Mouse (Mus musculus) ovary, adult 10 weeks (tissue): Measurements from ENCODE around the gene Zfp277. TPM values are rescaled to one million over a fixed set of nuclear protein-coding genes. Genes with fewer than 3 reads are reported as not detected.

Source experiments
- polyA plus RNA-seq: library from polyadenylated mRNA; stranded (reverse); fragments of 350-450 nt; fragmentation: Illumina TruSeq; extraction: RNeasy Lipid Tissue Mini Kit (QIAGEN cat#74804); gene quantifications from one replicate; pipeline ENCODE4 v1.2.3, GENCODE M21; 2014

The Zfp277 gene
- 219 TPM for polyA plus RNA-seq

DNA sequence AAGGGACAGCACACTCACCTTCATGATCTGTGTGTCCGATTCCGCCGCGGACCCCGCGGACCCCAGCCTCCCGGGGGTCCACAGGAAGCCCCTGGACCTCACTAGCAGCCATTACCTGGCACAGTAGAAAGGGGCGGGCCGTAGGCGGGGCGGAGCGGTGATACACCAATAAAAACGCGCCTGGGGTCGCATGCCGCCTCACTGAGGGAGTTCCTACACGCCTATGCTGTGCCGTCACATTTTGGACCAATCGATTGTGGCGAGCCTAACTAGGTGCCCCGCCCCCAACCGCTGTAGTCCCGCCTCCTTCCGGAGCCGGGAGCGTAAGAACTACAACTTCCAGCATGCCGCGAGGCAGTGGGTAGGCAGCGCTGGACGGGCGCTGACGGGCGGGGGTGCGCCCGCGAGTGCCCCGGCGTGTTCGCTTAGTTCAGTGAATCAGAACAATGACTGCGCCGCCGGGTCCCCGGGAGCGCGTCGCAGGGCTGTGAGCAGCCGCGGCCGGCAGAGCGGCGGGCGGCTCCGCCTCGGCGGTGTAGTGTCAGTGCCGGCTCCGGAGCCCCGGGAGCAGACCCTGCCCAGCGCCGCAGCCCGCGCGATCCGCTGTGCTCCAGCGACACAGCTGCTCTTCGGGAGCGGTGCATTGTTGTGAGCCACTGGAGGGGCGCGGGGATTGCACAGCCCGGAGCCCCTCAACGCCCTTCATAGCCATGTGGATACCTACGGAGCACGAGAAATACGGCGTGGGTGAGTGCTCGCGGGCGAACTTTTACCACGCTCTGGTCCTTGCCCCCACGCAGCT lies at the start of gene Zfp277, which contains the start of gene Dock4:
Gene Zfp277, minus strand, starts transcription at position 255 of the 802 bp plus-strand sequence.
Gene Dock4, plus strand, starts transcription at position 305 of the 802 bp plus-strand sequence.

Other genes with a start within 250 kb of the Zfp277 start
- not detected for gene Lsmem1, start 246.4 kb downstream of the Zfp277 start, polyA plus RNA-seq
- 181 TPM for gene Ifrd1, start 197.4 kb downstream of the Zfp277 start, polyA plus RNA-seq
- gene Dock4, start 50 bp upstream of the Zfp277 start, polyA plus RNA-seq = 51.3 TPM